Mouse (Mus musculus) embryonic facial prominence, embryonic 10.5 days (tissue): ENCODE measurements around the gene Mfsd4b3. TPM values are rescaled to one million over a fixed set of nuclear protein-coding genes. Genes with fewer than 3 reads are reported as not detected.
"Not testable (repeated sequence)": the region's sequence is repeated elsewhere in the genome, so short reads cannot be mapped to it uniquely, and the experiment has no call there.

Experiments
- DNase-seq: peaks from one replicate; pipeline ENCODE4 v3.0.0-alpha.2; 2017; ENCODE audit warnings: low spot score
- H3K27ac ChIP-seq: fragments of 300-500 bp; sonication (generic); replicated peaks from 2 replicates; pipeline ENCODE4 v1.5.1; 2016; ENCODE audit warnings: mild to moderate bottlenecking
- H3K27me3 ChIP-seq: fragments of 300-500 bp; sonication (generic); replicated peaks from 2 replicates; pipeline ENCODE4 v1.6.1; 2016; ENCODE audit warnings: low read depth, mild to moderate bottlenecking; ENCODE audit not compliant: poor library complexity, severe bottlenecking
- H3K36me3 ChIP-seq: fragments of 300-500 bp; sonication (generic); replicated peaks from 2 replicates; pipeline ENCODE4 v1.6.1; 2016; ENCODE audit warnings: mild to moderate bottlenecking, moderate library complexity
- H3K4me1 ChIP-seq: fragments of 300-500 bp; sonication (generic); 2 replicates; pipeline ENCODE4 v1.6.1; 2016
- H3K4me3 ChIP-seq: fragments of 300-500 bp; sonication (generic); 2 replicates; pipeline ENCODE4 v1.5.1; 2016; ENCODE audit warnings: mild to moderate bottlenecking, moderate library complexity
- H3K9me3 ChIP-seq: fragments of 300-500 bp; sonication (generic); 2 replicates; pipeline ENCODE4 v1.6.1; 2016; ENCODE audit warnings: mild to moderate bottlenecking
- WGBS: fragments of 180-500 bp; shearing (Covaris S2); methylation state at CpG from one replicate; pipeline ENCODE4 v1.1.7; 2016; 5-methylcytosine and 5-hydroxymethylcytosine counted together
- polyA plus RNA-seq: library from polyadenylated mRNA; unstranded; fragments of >200 nt; fragmentation: Nextera tagmentation; extraction: Ambion mirVana; gene quantifications from 2 replicates; pipeline ENCODE4 v1.2.1, GENCODE M21; 2016

Gene Mfsd4b3
- not detected in 2 replicates for polyA plus RNA-seq

DNA sequence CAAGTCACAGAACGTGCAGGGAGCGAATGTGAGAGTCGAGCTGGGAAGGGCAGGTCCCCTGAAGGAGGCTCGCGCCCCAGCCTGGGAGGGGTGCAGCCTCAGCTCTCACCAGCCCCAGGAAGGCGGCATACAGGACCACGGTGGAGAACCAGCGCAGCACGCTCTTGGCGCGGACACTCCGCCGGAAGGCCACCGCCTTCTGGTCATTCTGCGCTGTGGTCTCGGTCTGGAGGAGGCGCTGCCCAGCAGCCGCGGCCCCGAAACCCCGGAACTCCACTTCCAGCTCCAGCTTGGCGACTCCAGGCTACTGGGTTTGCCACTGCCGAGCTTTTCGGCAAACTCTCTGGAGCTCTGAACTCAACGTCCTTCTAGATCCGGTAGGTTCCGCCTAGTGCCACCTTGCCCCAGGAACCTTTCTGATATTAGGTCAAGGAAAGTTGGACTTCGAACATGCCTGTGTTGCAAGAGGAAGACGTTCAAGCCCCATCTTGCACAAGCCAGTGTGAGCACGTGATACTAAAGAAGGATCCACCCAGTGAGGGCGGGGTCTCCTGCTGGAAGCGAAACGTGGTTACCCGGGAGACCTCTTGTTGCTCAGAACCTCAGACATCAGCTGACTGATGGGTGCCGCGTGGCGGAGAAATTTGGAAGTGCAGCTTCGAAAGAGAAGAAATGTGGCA, at the start of gene Mfsd4b3:
Gene Mfsd4b3 (minus strand): TSS at position 393 of the 680 bp plus-strand sequence.
- Histone ChIP-seq H3K27me3 (peaks cover 16% of the 10 kb centered on the region; the same call in 1 of the 2 replicates), H3K4me3 (peak within 1 kb of the TSS; percentile 73), H3K27ac (peak within 1 kb of the TSS; percentile 71), H3K36me3 (no peaks in the 10 kb centered on the region), H3K4me1 (peaks cover 12% of the 10 kb centered on the region), H3K9me3 (no peaks in the 10 kb centered on the region)
- peak; percentile 93 for DNase-seq
- WGBS: under 1% methylated on average over 38 of the region's 38 CpGs

DNA sequence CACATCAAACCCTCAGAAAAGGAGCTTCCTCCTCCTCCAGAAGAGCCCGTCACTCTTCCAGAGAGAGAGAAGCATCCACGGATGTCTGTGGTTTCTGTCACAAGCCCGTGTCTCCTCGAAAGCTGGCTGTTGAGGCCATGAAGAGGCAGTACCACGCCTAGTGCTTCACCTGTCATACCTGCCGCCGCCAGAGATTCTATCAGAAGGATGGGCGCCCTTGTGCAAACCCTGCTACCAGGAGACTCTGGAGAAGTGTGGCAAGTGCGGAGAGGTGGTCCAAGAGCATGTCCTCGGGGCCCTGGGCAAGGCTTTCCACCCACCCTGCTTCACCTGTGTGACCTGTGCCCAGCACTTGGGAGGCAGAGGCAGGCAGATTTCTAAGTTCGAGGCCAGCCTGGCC, 49.6 kb upstream of the Mfsd4b3 start:
- Histone ChIP-seq H3K36me3 (no peaks in the 10 kb centered on the region), H3K4me1 (no peaks in the 10 kb centered on the region), H3K4me3 (no peak overlapping the region), H3K27me3 (no peaks in the 10 kb centered on the region), H3K27ac (no peak overlapping the region), H3K9me3 (no peaks in the 10 kb centered on the region)
- no peak for DNase-seq
- 84% methylated on average over 11 of the region's 11 CpGs for WGBS

GRCm38 (mm10) chr10:40008847-40009246, 48.9 kb upstream of the Mfsd4b3 start:
- H3K36me3 ChIP-seq, H3K4me1 ChIP-seq, H3K9me3 ChIP-seq, H3K4me3 ChIP-seq, H3K27ac ChIP-seq, H3K27me3 ChIP-seq, DNase-seq: not testable (repeated sequence)
- WGBS: 79% methylated on average over 4 of the region's 4 CpGs

DNA sequence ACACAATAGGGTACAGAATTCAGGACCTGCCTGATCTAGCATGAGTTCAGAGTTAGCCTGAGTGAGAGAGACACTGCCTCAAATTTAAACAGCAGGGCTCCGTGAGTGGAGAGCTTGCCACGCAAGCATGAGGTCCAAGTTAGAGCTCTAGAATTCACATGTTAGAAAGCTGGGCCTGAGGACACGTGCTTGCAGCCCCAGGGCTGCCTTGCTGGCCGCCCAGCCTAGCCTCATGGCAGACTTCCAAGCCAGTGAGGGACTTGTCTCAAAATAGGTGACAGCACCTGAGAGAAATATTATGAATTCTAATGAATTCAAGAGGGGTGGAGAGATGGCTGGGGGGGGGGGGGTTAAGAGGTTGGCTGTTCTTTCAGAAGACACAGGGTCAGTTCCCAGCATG, 48.0 kb upstream of the Mfsd4b3 start:
- Histone ChIP-seq H3K27me3 (no peaks in the 10 kb centered on the region), H3K36me3 (no peaks in the 10 kb centered on the region), H3K4me3 (no peak overlapping the region), H3K9me3 (no peaks in the 10 kb centered on the region), H3K4me1 (no peaks in the 10 kb centered on the region), H3K27ac (no peak overlapping the region)
- 86% methylated on average over 4 of the region's 4 CpGs for WGBS
- no peak for DNase-seq

- H3K27me3 ChIP-seq: no peaks in the 10 kb centered on the region
- no peaks in the 10 kb centered on the region for H3K4me1 ChIP-seq
- H3K36me3 ChIP-seq: no peaks in the 10 kb centered on the region
- DNase-seq: no peak
- H3K9me3 ChIP-seq: no peaks in the 10 kb centered on the region
- H3K27ac ChIP-seq: no peak overlapping the region
- H3K4me3 ChIP-seq: no peak overlapping the region
- 59% methylated on average over 10 of the region's 10 CpGs for WGBS
Observed at GRCm38 (mm10) chr10:40006963-40007362, 47.0 kb upstream of the Mfsd4b3 start.

GRCm38 (mm10) chr10:40000746-40001145, 40.8 kb upstream of the Mfsd4b3 start:
- Histone ChIP-seq H3K27ac (no peak overlapping the region), H3K4me3 (no peak overlapping the region), H3K27me3 (no peaks in the 10 kb centered on the region), H3K36me3 (no peaks in the 10 kb centered on the region), H3K4me1 (no peaks in the 10 kb centered on the region), H3K9me3 (no peaks in the 10 kb centered on the region)
- 87% methylated on average over 2 of the region's 2 CpGs for WGBS
- no peak for DNase-seq

DNA sequence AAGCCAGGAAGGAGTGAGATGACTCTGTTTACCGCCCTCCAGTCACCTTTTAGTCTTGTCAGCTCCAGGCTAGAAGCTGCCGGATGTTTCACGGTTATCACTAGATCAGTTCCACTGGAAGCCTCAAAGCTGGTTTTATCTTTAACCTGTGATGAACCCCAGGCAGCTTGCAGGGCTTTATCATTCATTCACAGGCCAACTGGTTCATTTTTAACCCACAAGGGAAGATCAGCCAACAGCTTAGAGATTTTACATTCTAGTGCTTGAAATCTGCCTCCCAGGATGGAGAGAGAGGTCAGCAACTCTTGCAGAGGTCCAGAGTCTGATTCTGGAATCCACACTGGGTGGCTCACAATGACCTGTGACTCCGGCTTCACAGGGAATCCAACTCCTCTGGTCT, 31.2 kb upstream of the Mfsd4b3 start:
- 63% methylated on average over 4 of the region's 4 CpGs for WGBS
- no peaks in the 10 kb centered on the region for H3K9me3 ChIP-seq
- no peaks in the 10 kb centered on the region for H3K4me1 ChIP-seq
- DNase-seq: no peak
- H3K36me3 ChIP-seq: no peaks in the 10 kb centered on the region
- no peaks in the 10 kb centered on the region for H3K27me3 ChIP-seq
- H3K27ac ChIP-seq: no peak overlapping the region
- no peak overlapping the region for H3K4me3 ChIP-seq

DNA sequence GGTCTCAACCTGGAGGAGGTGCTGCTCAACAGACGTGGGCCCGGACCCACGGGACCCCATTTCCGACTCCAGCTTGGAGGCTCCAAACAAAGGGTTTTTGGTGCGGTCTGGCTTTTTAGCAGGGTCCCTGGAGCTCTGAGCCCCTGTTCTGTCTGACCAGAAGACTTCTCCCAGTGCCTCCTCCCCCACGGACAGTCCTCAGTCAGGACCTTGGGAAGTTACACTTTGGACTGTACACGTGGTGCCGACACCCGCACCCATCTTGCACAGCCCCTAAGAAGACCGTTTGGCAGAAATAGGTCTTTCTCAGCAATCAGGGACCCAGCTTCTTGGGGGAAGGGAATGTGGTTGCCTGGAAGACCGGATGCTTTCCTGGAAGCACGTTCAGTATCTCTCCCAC, 26.5 kb upstream of the Mfsd4b3 start, which contains the start of gene Mfsd4b5:
Gene Mfsd4b5 (minus strand): TSS at position 181 of the 400 bp plus-strand sequence.
- no peak within 1 kb of the TSS for H3K27ac ChIP-seq
- H3K4me3 ChIP-seq: no peak within 1 kb of the TSS
- no peaks in the 10 kb centered on the region for H3K9me3 ChIP-seq
- no peaks in the 10 kb centered on the region for H3K36me3 ChIP-seq
- no peak for DNase-seq
- 88% methylated on average over 12 of the region's 12 CpGs for WGBS
- H3K4me1 ChIP-seq: no peaks in the 10 kb centered on the region
- no peaks in the 10 kb centered on the region for H3K27me3 ChIP-seq

DNA sequence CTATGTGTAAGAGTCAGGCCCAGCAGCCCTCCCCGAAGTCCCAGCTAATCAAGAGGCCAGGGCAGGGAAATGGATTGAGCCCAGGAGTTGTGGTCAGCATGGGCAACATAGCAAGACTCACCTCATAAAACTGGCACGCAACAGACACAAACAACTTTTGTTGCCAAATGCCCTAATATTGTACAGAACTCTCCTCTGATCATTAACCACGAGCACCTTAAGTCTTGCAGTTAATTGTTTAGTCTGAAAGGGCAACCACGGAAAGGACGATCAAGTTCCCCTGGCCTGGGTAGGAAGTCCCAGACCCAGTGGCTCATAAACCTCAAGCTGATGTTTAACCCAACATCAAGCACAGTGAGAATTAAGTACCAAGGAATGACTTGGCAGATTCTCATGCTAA, 22.7 kb upstream of the Mfsd4b3 start:
- peaks cover 7% of the 10 kb centered on the region for H3K9me3 ChIP-seq
- 77% methylated on average over 5 of the region's 5 CpGs for WGBS

DNA sequence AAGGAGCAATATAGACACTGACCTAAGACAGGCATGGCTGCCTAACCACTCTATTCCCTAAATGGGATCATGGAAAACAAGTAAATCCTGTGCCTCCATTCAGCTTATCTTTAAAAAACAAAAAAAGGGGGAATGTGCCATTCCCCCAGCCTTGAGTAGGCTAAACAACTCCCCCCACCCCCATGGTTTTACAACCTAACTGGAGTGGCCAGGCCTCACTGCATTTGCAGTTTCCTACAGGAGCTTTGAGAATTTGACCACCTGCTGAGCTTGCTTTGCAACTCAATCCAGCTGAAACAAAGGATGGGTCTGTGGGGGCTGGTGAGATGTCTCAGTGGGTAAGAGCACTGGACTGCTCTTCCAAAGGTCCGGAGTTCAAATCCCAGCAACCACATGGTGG, 18.3 kb upstream of the Mfsd4b3 start:
- H3K4me3 ChIP-seq: no peak overlapping the region
- DNase-seq: no peak
- H3K4me1 ChIP-seq: no peaks in the 10 kb centered on the region
- no peak overlapping the region for H3K27ac ChIP-seq
- 93% methylated on average over 1 of the region's 1 CpGs for WGBS
- H3K9me3 ChIP-seq: peaks cover 10% of the 10 kb centered on the region
- H3K36me3 ChIP-seq: no peaks in the 10 kb centered on the region
- no peaks in the 10 kb centered on the region for H3K27me3 ChIP-seq

More for the DNA sequence above, 22.7 kb upstream of the Mfsd4b3 start:
- Histone ChIP-seq H3K36me3 (no peaks in the 10 kb centered on the region), H3K27me3 (no peaks in the 10 kb centered on the region), H3K4me3 (no peak overlapping the region), H3K4me1 (no peaks in the 10 kb centered on the region), H3K27ac (no peak overlapping the region)
- no peak for DNase-seq

- Histone ChIP-seq H3K27ac (no peak overlapping the region), H3K27me3 (no peaks in the 10 kb centered on the region), H3K4me1 (no peaks in the 10 kb centered on the region), H3K4me3 (no peak overlapping the region), H3K36me3 (no peaks in the 10 kb centered on the region), H3K9me3 (peaks cover 10% of the 10 kb centered on the region)
- DNase-seq: no peak
- 95% methylated on average over 4 of the region's 4 CpGs for WGBS
Observed at GRCm38 (mm10) chr10:39977346-39977745, 17.4 kb upstream of the Mfsd4b3 start.

DNA sequence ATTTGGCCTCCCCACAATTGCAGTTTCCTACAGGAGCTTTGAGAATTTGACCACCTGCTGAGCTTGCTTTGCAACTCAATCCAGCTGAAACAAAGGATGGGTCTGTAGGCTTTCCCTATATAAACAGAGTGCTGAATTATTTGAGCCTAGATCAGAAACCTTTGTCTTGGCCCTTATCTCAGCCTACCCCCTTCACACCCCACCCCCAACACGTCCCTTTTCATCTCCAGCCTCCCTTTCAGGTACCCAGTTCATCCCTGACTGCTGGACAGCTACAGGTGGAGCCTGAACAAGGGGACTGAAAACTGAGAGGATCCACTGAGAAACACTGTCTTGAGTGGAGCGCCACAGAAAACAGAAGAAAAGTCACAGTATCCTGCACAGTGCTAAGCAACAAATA, 15.8 kb upstream of the Mfsd4b3 start:
- H3K36me3 ChIP-seq: no peaks in the 10 kb centered on the region
- no peak overlapping the region for H3K27ac ChIP-seq
- no peaks in the 10 kb centered on the region for H3K27me3 ChIP-seq
- no peak for DNase-seq
- 35% methylated on average over 2 of the region's 2 CpGs for WGBS
- no peak overlapping the region for H3K4me3 ChIP-seq
- peaks cover 10% of the 10 kb centered on the region for H3K9me3 ChIP-seq
- no peaks in the 10 kb centered on the region for H3K4me1 ChIP-seq

DNA sequence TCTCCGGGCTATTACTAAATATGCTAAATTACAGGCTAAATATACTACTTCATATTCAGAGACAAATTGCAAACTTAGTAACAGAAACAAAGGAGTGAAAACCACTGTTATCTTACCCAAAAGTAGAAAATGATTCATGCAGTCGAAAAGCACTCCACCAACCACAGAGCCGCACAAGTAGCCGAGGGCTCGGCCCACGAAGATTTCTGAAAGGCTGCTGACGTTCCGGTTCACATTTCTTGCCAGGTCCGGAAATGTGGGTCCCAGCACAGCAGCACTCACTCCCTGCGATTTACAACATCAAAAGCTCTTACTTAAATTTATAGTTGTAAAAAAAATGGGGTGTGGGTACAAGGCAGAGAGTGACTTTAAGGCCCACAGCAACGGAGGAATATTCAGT, 15.0 kb upstream of the Mfsd4b3 start:
- Histone ChIP-seq H3K4me1 (no peaks in the 10 kb centered on the region), H3K9me3 (peaks cover 10% of the 10 kb centered on the region), H3K27me3 (no peaks in the 10 kb centered on the region), H3K27ac (no peak overlapping the region), H3K4me3 (no peak overlapping the region), H3K36me3 (no peaks in the 10 kb centered on the region)
- WGBS: 61% methylated on average over 11 of the region's 11 CpGs
- DNase-seq: no peak
